Mouse (Mus musculus): ENCODE measurements around the gene Zcchc2. TPM values are rescaled to one million over a fixed set of nuclear protein-coding genes. Genes with fewer than 3 reads are reported as not detected.
A peak's percentile ranks its signal among the peaks of the same experiment; 100 is the strongest.

Gene Zcchc2
- total RNA-seq, 2 experiments from 2014 or later = 7.7 to 8.9 TPM

GRCm38 (mm10) chr1:105988171-105988570 is 2.0 kb upstream of the Zcchc2 start:
- no peak for DNase-seq (ENCODE audit: low spot score in 2 of 2)

GRCm38 (mm10) chr1:105988903-105989639 is 1.1 kb upstream of the Zcchc2 start:
- no peak for DNase-seq (ENCODE audit: low spot score in 2 of 2)

GRCm38 (mm10) chr1:105989640-105989984 is 594 bp upstream of the Zcchc2 start:
- no peak for DNase-seq (ENCODE audit: low spot score in 2 of 2)

- DNase-seq (ENCODE audit: low spot score in 2 of 2) = peak; percentile 54 to 75
Measured at GRCm38 (mm10) chr1:105990911-105991761, 930 bp downstream of the Zcchc2 start.

GRCm38 (mm10) chr1:105991931-105992837 is 2.0 kb downstream of the Zcchc2 start:
- DNase-seq (ENCODE audit: low spot score in 2 of 2) = no peak

GRCm38 (mm10) chr1:105993196-105993595 is 3.0 kb downstream of the Zcchc2 start:
- peak in 1 of 2 experiments; percentile 38 for DNase-seq (ENCODE audit: low spot score in 2 of 2)

GRCm38 (mm10) chr1:105993601-105994209 is 3.5 kb downstream of the Zcchc2 start:
- peak; percentile 81 to 85 for DNase-seq (ENCODE audit: low spot score in 2 of 2)

GRCm38 (mm10) chr1:105995966-105996365 is 5.8 kb downstream of the Zcchc2 start:
- no peak for DNase-seq (ENCODE audit: low spot score in 2 of 2)

- no peak for DNase-seq (ENCODE audit: low spot score in 2 of 2)
Measured at GRCm38 (mm10) chr1:105997282-105997681, 7.1 kb downstream of the Zcchc2 start.

- DNase-seq (ENCODE audit: low spot score in 2 of 2) = no peak
Measured at GRCm38 (mm10) chr1:105999802-106000201, 9.6 kb downstream of the Zcchc2 start.

GRCm38 (mm10) chr1:106007581-106007980 is 17.4 kb downstream of the Zcchc2 start:
- no peak for DNase-seq (ENCODE audit: low spot score in 2 of 2)

- no peak for DNase-seq (ENCODE audit: low spot score in 2 of 2)
Measured at GRCm38 (mm10) chr1:106011097-106011496, 20.9 kb downstream of the Zcchc2 start.

GRCm38 (mm10) chr1:106013759-106014158 is 23.6 kb downstream of the Zcchc2 start:
- DNase-seq (ENCODE audit: low spot score in 2 of 2) = no peak

- no peak for DNase-seq (ENCODE audit: low spot score in 2 of 2)
Measured at GRCm38 (mm10) chr1:106016262-106016661, 26.1 kb downstream of the Zcchc2 start.

- no peak for DNase-seq (ENCODE audit: low spot score in 2 of 2)
Measured at GRCm38 (mm10) chr1:106019854-106020253, 29.6 kb downstream of the Zcchc2 start.

- no peak for DNase-seq (ENCODE audit: low spot score in 2 of 2)
Measured at GRCm38 (mm10) chr1:106022998-106023397, 32.8 kb downstream of the Zcchc2 start.

GRCm38 (mm10) chr1:106024254-106024653 is 34.0 kb downstream of the Zcchc2 start:
- no peak for DNase-seq (ENCODE audit: low spot score in 2 of 2)

GRCm38 (mm10) chr1:106024778-106025177 is 34.6 kb downstream of the Zcchc2 start:
- no peak for DNase-seq (ENCODE audit: low spot score in 2 of 2)

- no peak for DNase-seq (ENCODE audit: low spot score in 2 of 2)
Measured at GRCm38 (mm10) chr1:106029769-106030168, 39.6 kb downstream of the Zcchc2 start.

GRCm38 (mm10) chr1:106030331-106030730 is 40.1 kb downstream of the Zcchc2 start:
- DNase-seq (ENCODE audit: low spot score in 2 of 2) = no peak

- DNase-seq (ENCODE audit: low spot score in 2 of 2) = no peak
Measured at GRCm38 (mm10) chr1:106030886-106031285, 40.7 kb downstream of the Zcchc2 start.
